Mouse (Mus musculus) G1E (cell line): ENCODE measurements around the gene Sae1. TPM values are rescaled to one million over a fixed set of nuclear protein-coding genes. Genes with fewer than 3 reads are reported as not detected.
"Not testable (repeated sequence)": the region's sequence is repeated elsewhere in the genome, so short reads cannot be mapped to it uniquely, and the experiment has no call there.

ENCODE experiments used
- ATAC-seq: 2 replicates; pipeline ENCODE4 v1.8.0; 2016; ENCODE audit warnings: mild to moderate bottlenecking; ENCODE audit not compliant: insufficient number of reproducible peaks, poor library complexity, low FRiP score, severe bottlenecking; ENCODE audit errors: extremely low read depth
- DNase-seq: peaks from one replicate; pipeline ENCODE4 v3.0.0; 2012; ENCODE audit warnings: low spot score
- H3K27me3 ChIP-seq: 2 replicates; pipeline ENCODE4 v1.6.1; 2012; ENCODE audit warnings: mild to moderate bottlenecking, low read length, inconsistent platforms; ENCODE audit not compliant: insufficient read depth
- H3K36me3 ChIP-seq: replicated peaks from 2 replicates; pipeline ENCODE3; 2012; ENCODE audit warnings: mild to moderate bottlenecking, inconsistent platforms
- H3K4me1 ChIP-seq: 2 replicates; pipeline ENCODE4 v1.6.1; 2012; ENCODE audit warnings: low read depth, low read length, inconsistent platforms, mixed read lengths; ENCODE audit not compliant: insufficient read depth
- H3K4me3 ChIP-seq: 2 replicates; pipeline ENCODE4 v1.5.1; 2012; ENCODE audit warnings: low read depth, mild to moderate bottlenecking, inconsistent platforms, low read length, moderate library complexity, mixed read lengths
- H3K9me3 ChIP-seq: replicated peaks from 2 replicates; pipeline ENCODE4 v1.6.1; 2012; ENCODE audit warnings: inconsistent platforms
- CTCF ChIP-seq: IDR thresholded peaks from 2 replicates; pipeline ENCODE4 v1.5.1; 2012; ENCODE audit warnings: low read depth, low read length, inconsistent platforms, mixed read lengths
- GATA1 ChIP-seq: IDR thresholded peaks from 2 replicates; pipeline ENCODE4 v1.6.1; 2012; ENCODE audit warnings: borderline replicate concordance, low read length, inconsistent platforms, mixed read lengths
- GATA2 ChIP-seq: IDR thresholded peaks from 2 replicates; pipeline ENCODE4 v1.6.1; 2012; ENCODE audit warnings: low read depth, low read length, inconsistent platforms, borderline replicate concordance
- POLR2AphosphoS5 ChIP-seq: IDR thresholded peaks from 2 replicates; pipeline ENCODE4 v1.6.1; 2012; ENCODE audit warnings: low read depth, low read length, inconsistent platforms; ENCODE audit not compliant: insufficient replicate concordance
- TAL1 ChIP-seq: conservative IDR thresholded peaks from 2 replicates; pipeline ENCODE4 v1.6.1; 2012; ENCODE audit warnings: low read depth, low read length, inconsistent platforms, mixed read lengths
- polyA plus RNA-seq: library from polyadenylated mRNA; stranded (reverse); fragments of >175 nt; gene quantifications from 2 replicates; pipeline ENCODE4 v1.2.3, GENCODE M21; 2012
- total RNA-seq, 2 experiments: library from RNA; stranded (forward) in 1 of 2; stranded (reverse) in 1 of 2; fragments of 200-1000 nt in 1 of 2; fragments of >200 nt in 1 of 2; fragmentation: Nextera tagmentation in 1 of 2; gene quantifications; 2 replicates each; pipeline ENCODE4 v1.2.3; 2014 to 2017

The Sae1 gene
- total and polyA plus RNA-seq, 3 experiments = 49.5 to 383 (median 105) TPM

DNA sequence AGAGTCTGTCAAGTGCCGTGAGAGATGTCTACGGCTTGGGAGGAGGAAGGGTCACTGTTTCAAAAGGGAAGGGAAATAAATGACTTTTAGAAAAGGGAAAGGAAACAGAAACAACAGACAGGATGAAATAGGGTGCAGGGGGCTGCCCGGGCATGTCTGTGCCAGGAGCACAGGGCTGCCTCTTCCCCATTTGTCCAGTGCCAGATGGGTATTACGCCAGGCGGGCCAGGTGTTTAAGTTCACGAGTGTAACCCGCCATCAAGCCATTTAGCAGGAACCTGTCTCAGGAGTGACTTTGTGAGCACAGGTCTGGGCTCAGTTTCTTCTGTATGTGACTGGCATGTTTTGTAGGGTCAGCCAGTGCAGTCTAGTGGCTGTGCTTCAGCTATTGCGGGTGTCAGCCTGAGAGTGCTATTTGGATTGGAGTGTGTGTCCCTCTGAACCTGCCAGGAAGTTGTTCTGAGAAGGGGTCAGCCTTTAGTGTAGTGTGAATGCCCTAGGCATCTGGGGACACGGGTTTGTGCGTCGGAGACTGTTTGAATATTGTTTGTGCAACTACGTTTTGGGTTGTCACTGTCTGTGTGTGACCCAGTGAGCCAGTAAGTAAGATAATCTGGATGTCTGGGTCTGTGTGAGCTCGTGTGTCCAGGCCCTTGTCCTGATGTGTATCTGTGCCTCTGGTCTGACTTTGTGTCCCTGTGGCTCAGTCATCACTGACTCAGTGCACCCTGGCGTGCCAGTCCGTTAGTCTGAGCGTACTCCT, 78.9 kb downstream of the Sae1 start:
- peaks cover 7% of the 10 kb centered on the region for H3K36me3 ChIP-seq
- ATAC-seq (no peak), DNase-seq (peak; percentile 31)
- H3K9me3 ChIP-seq = no peaks in the 10 kb centered on the region
- H3K27me3 ChIP-seq = no peaks in the 10 kb centered on the region
- peaks cover 56% of the 10 kb centered on the region for H3K4me1 ChIP-seq
- TF ChIP-seq GATA1 = no peak
- TF ChIP-seq TAL1 = no peak
- no peak for TF ChIP-seq POLR2AphosphoS5
- no peak for TF ChIP-seq GATA2
- no peak for TF ChIP-seq CTCF
- peak overlapping the region; percentile 93 for H3K4me3 ChIP-seq

- H3K4me1 ChIP-seq = peaks cover 50% of the 10 kb centered on the region
- not testable (repeated sequence) for ATAC-seq, DNase-seq, H3K9me3 ChIP-seq, H3K36me3 ChIP-seq, H3K27me3 ChIP-seq
- peak within 1 kb of the TSS; percentile 93 for H3K4me3 ChIP-seq
These were observed 79.5 kb downstream of the Sae1 start, which contains the start of gene Bbc3 for GRCm38 (mm10) chr7:16308093-16308492. Gene Bbc3, plus strand, starts transcription at chr7:16308393.

DNA sequence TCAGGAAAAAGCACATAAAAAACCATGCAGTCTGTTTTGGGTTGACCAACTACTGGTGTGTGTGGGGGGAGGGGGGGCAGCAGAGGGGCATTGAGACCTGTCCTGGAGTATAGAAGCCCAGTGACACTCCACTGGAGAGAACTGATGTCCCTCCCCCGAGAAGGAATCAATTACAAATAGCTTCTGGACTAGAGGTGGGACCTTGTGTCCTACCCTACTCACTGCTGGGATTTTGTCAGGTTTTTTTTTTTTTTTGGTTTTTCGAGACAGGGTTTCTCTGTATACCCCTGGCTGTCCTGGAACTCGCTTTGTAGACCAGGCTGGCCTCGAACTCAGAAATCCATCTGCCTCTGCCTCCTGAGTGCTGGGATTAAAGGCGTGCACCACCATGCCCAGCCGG, 80.5 kb downstream of the Sae1 start:
- not testable (repeated sequence) for ATAC-seq, DNase-seq, H3K9me3 ChIP-seq, H3K4me3 ChIP-seq, H3K27me3 ChIP-seq, H3K36me3 ChIP-seq
- peaks cover 42% of the 10 kb centered on the region for H3K4me1 ChIP-seq

DNA sequence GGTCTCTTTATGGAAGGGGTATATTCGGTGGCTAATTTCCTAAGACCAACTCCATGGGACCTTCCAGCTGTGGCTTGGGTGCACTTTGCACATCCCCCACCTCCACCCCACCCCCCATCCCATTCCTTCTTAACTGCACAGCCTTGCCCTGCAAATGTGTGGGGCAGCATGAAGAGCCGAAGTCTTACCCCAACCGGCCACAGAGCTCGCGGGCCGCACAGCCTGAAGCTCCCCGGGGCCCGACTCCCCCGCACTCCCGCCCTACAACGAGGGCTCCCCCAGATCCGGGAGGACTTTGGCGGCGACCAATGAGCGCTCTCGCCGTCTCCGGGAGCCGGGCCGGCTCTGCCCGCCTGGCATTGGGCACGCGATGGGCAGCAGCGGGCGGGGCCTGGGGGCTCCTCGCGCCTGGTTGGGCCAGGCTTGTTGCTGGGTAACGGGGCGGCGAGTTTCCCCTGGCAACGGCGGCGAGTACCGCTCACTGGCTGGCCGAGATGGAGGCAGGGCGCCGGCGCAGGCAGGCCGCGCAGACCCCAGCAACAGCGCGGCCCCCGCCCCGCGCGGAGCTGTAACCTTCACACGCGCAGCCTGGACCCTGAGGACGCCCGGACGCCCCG, 88.1 kb downstream of the Sae1 start:
- Histone ChIP-seq H3K36me3 (no peaks in the 10 kb centered on the region), H3K4me1 (peaks cover 40% of the 10 kb centered on the region), H3K4me3 (no peak overlapping the region; the same call in 1 of the 2 replicates), H3K27me3 (peaks cover 2% of the 10 kb centered on the region; the same call in 1 of the 2 replicates), H3K9me3 (no peaks in the 10 kb centered on the region)
- no peak for DNase-seq
- no peak for ATAC-seq
- no peak for TF ChIP-seq POLR2AphosphoS5
- TF ChIP-seq CTCF = no peak
- TF ChIP-seq GATA2 = no peak
- no peak for TF ChIP-seq TAL1
- no peak for TF ChIP-seq GATA1

GRCm38 (mm10) chr7:16298927-16299326, 88.7 kb downstream of the Sae1 start:
- no peaks in the 10 kb centered on the region for H3K9me3 ChIP-seq
- TF ChIP-seq TAL1 (no peak), CTCF (no peak), GATA1 (no peak), POLR2AphosphoS5 (no peak), GATA2 (no peak)
- H3K4me1 ChIP-seq = peaks cover 42% of the 10 kb centered on the region
- no peaks in the 10 kb centered on the region for H3K36me3 ChIP-seq
- ATAC-seq (no peak), DNase-seq (no peak)
- peaks cover 2% of the 10 kb centered on the region; the same call in 1 of the 2 replicates for H3K27me3 ChIP-seq
- no peak overlapping the region for H3K4me3 ChIP-seq

DNA sequence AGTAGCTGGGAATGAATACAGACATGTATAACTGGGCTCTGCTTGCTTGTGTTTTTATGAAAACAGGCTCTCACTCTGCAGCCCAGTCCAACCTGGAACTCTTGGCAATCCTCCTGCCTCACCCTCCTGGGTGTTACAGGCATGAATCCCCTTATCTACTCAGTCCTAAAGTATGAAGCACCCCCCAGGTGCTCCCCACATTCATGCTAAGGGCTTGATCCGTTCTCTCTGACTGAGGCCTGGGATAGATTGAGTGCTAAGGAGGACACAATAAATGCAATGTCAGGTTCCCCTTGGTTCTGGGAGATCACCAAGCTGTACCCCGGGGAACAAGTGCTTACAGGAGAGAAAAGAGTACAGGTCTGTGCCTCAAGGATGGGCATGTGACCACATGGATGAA, 90.0 kb downstream of the Sae1 start:
- no peak overlapping the region for H3K4me3 ChIP-seq
- peaks cover 2% of the 10 kb centered on the region; the same call in 1 of the 2 replicates for H3K27me3 ChIP-seq
- no peak for DNase-seq
- H3K4me1 ChIP-seq = peaks cover 42% of the 10 kb centered on the region
- no peaks in the 10 kb centered on the region for H3K9me3 ChIP-seq
- no peak for ATAC-seq
- no peaks in the 10 kb centered on the region for H3K36me3 ChIP-seq
- TF ChIP-seq POLR2AphosphoS5 (no peak), GATA2 (no peak), TAL1 (no peak), CTCF (no peak)
